Mouse (Mus musculus) testis, adult 2 months (tissue): Measurements from ENCODE around the gene Hoxb7. TPM values are rescaled to one million over a fixed set of nuclear protein-coding genes. Genes with fewer than 3 reads are reported as not detected.

ENCODE experiments used
- H3K27ac ChIP-seq: fragments of 200-500 bp; 2 replicates; pipeline ENCODE4 v1.5.1; 2012; ENCODE audit warnings: low read depth, low read length; ENCODE audit not compliant: control insufficient read depth, insufficient read depth
- H3K27me3 ChIP-seq: fragments of 200-500 bp; 2 replicates; pipeline ENCODE4 v1.6.1; 2012; ENCODE audit warnings: mild to moderate bottlenecking, low read length, moderate library complexity; ENCODE audit not compliant: control insufficient read depth, insufficient read depth
- H3K36me3 ChIP-seq: fragments of 200-500 bp; 2 replicates; pipeline ENCODE4 v1.6.1; 2012; ENCODE audit warnings: mild to moderate bottlenecking, low read length; ENCODE audit not compliant: control insufficient read depth, insufficient read depth
- H3K4me1 ChIP-seq: fragments of 200-500 bp; 2 replicates; pipeline ENCODE4 v1.6.1; 2012; ENCODE audit warnings: low read length; ENCODE audit not compliant: control insufficient read depth, insufficient read depth
- H3K4me3 ChIP-seq: fragments of 200-500 bp; 2 replicates; pipeline ENCODE4 v1.5.1; 2012; ENCODE audit warnings: low read depth, mild to moderate bottlenecking, low read length, moderate library complexity, mixed read lengths; ENCODE audit not compliant: control insufficient read depth
- CTCF ChIP-seq: fragments of 200-500 bp; IDR thresholded peaks from 2 replicates; pipeline ENCODE4 v1.5.1; 2012; ENCODE audit warnings: low read depth, mild to moderate bottlenecking, inconsistent platforms, low read length, moderate library complexity; ENCODE audit not compliant: control insufficient read depth, insufficient read depth, insufficient replicate concordance
- POLR2A ChIP-seq: fragments of 200-500 bp; IDR thresholded peaks from 2 replicates; pipeline ENCODE4 v1.6.1; 2012; ENCODE audit warnings: low read depth, mild to moderate bottlenecking, inconsistent platforms, low read length, moderate library complexity; ENCODE audit not compliant: control insufficient read depth
- polyA plus RNA-seq: library from polyadenylated mRNA; depleted of rRNA; stranded (reverse); fragments of >200 nt; gene quantifications from 2 replicates; pipeline ENCODE4 v1.2.3, GENCODE M21; 2012

Hoxb7 gene
- polyA plus RNA-seq, 1 experiment: not detected

DNA sequence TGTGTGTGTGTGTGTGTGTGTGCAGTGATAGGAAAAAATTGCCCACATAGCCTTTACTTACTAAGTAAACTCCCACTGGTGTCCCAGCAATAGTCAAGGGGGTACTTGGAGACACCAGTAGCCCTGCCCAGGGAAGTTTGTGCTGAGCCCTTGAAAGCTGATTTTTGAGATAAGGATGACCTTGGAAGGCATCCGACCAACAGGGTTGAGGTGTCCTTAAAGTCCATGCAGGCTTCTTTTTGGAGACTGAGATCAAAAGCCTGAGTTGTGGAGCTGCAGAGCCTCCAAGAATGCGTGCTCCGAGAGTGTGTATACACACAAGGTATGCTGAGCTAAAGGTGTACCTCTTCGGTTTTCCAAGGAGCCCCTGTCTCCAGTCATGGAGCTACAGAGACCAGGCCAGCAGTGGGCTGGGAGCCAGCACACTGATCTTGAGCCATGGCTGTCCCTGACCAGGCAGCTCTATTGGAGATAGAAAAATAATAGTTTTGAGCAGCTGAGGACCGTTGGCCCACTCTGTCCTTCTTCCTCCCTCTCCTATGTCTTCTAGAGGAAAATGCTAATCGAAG is 24.1 kb upstream of the Hoxb7 start:
- Histone ChIP-seq H3K36me3 (no peaks in the 10 kb centered on the region), H3K4me3 (no peak overlapping the region), H3K27ac (no peak overlapping the region), H3K4me1 (peaks cover 8% of the 10 kb centered on the region), H3K27me3 (peaks cover 2% of the 10 kb centered on the region)
- TF ChIP-seq POLR2A: no peak
- no peak for TF ChIP-seq CTCF

DNA sequence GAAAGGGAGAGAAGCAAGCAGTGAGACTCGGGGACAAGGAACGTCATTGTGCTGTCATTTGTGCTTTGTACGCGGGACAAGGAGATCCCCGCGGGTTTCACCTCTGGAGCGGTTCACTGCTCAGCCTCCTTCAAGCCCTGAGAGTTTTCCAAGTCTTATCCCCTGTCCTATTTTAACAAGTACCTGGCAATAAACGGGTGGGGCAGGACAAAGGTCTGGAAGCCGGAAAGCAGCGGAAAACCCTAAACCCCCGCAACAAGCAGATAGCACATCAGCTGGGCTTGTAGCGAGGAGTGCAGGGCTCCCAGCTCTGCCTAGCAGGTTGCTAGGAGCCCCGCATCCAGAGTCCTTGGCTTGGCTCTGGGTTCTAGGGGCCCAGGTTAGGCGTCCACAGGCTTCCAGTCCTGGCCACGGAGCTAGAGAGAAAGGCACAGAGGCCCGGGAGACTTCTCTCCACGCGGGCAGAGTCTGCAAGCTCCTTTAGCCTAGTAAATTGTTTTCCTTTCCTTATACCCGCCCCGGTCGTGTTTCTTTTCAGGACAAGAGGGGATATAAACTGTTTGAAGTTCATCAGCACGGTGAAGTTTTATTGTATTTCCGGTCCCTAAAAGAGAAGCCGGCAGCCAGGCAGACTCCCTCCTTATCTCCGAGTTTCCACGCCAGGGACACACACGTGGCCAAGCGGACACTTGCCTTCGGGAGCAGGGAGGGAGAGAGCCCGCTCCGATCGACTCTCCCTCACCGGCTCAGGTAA is 22.6 kb upstream of the Hoxb7 start:
- TF ChIP-seq CTCF: no peak
- no peak for TF ChIP-seq POLR2A
- H3K4me3 ChIP-seq: no peak overlapping the region
- peaks cover 8% of the 10 kb centered on the region for H3K4me1 ChIP-seq
- H3K27me3 ChIP-seq: peaks cover 2% of the 10 kb centered on the region
- H3K27ac ChIP-seq: no peak overlapping the region
- no peaks in the 10 kb centered on the region for H3K36me3 ChIP-seq

DNA sequence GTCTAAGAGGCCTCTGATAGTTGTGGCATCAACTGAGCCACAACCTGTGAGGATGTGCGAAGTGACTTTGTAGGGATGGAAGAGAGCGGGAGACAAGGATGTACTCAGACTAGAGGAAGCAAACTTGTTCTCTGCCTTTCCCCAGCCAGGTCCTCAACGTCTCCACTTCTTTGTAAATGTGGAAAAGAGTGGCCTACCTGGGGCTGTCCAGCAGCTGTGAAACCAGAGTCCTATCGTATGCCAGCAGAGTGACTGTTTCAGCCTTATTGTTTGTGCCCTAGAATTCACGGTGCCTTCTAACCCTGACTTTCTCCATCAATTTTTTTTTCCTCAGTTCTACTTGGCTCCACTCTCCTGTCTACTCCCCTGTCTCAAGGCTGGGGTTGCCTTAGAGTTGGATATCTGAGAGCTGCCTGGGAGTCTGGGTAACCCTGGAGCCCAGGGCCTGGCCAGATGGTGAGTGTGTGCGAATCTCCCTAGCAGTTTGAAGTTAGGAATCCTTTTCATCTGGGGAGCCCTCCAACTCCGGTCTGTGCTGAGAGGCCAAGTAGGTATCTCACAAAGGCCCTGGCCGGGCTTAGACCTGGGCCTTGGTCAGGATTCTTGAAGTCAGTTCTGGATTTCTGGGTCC is 21.9 kb upstream of the Hoxb7 start:
- Histone ChIP-seq H3K36me3 (no peaks in the 10 kb centered on the region), H3K27ac (no peak overlapping the region), H3K27me3 (peaks cover 4% of the 10 kb centered on the region), H3K4me1 (peaks cover 8% of the 10 kb centered on the region), H3K4me3 (no peak overlapping the region)
- TF ChIP-seq POLR2A (no peak), CTCF (no peak)

DNA sequence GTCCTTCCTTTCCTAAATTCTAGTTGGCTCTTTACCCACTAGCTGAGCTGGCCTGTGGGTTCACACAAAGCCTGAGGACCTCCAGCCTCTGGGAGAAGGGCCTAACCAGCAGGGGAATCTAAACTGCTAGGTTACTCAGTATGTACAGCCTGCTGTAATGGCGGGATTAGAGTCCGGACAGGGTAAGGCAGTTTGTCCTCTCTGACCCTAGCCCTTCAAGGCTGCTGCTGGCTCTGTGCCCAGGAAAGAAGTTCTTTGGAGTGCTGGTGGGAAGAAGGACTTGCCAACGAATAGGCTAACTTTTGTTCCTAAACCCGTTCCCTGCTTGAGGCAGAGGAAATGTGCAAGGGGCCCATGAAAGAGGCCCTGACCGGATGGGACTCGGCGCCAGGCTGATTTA is 20.5 kb upstream of the Hoxb7 start:
- Histone ChIP-seq H3K36me3 (no peaks in the 10 kb centered on the region), H3K4me3 (no peak overlapping the region), H3K4me1 (peaks cover 8% of the 10 kb centered on the region), H3K27me3 (peaks cover 8% of the 10 kb centered on the region), H3K27ac (no peak overlapping the region)
- TF ChIP-seq POLR2A: no peak
- TF ChIP-seq CTCF: no peak

DNA sequence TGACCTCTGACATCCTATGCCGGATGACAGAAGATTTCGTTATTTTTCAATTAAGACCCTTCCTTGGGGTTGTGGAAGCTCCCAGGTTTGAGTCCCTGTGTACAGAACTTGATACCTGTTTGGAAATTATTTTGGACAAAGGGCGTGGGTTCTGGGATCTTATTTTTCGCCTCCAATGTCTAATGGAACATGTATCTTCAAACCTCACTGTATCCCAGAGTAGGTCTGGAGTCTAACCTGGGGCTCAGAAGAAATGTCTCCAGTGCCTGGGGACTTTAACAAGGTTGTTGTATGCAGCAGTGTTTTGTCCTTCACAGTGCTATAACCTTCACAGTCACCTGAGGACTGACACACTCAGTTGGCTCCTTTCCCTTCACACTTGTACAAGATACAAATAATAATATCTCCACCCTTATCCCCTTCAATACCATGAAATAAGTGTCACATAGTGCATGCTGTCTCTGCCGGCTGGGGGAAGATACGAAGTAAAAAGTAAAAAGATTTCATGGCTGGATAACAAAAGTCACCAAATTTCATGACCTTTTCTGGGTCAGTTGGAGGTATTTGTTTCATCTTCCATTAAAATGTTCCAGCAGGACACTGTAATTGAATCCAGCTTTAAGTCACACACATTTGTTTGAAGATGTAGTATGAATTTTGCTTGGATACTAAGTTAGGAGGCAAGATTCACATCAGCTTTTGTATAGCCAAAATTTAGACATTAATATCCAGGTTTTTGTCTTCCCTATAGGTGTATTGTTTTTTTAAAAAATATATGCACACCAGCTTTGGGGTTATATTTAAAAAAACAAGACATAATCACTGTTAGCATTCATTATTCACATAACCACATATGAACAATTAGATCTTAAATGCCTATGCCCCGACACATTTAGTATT is 19.2 kb upstream of the Hoxb7 start:
- TF ChIP-seq CTCF (no peak), POLR2A (no peak)
- Histone ChIP-seq H3K27ac (no peak overlapping the region), H3K4me3 (no peak overlapping the region), H3K36me3 (no peaks in the 10 kb centered on the region), H3K27me3 (peaks cover 9% of the 10 kb centered on the region), H3K4me1 (peaks cover 14% of the 10 kb centered on the region)

DNA sequence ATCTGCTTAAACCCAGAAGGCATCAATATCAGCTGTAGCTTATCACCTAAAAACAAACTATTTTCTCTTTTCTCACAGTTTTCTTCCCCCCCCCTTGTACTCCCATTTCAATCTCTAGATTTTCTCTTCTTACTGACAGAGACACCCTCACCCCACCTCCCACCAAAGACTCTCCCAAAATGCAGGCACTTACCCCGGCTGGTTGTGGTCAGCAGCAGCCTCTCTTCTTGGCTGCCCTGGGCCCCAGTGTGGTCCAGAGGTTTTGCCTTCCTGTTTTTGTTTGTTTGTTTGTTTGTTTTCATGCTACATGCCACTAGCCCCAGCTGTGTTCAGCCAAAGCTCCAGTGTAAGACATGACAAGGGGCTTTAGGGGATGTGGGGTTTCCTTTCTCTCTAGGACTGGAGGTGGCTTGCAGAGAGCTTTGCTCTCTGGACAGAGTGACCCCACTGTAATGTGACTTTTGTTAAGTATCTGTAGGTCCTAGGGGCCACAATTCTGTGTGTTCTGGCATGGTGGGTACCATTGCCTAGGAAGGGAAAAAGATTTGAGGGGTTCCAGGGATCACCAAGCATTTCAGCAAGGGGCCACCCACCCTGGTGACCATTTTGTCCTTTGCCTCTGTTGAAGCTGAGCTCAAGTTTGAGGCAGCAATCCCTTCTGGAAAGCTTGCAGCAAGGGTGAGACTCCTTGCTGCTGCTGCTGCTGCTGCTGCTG is 18.2 kb upstream of the Hoxb7 start:
- peaks cover 15% of the 10 kb centered on the region for H3K4me1 ChIP-seq
- no peaks in the 10 kb centered on the region for H3K36me3 ChIP-seq
- peaks cover 8% of the 10 kb centered on the region for H3K27me3 ChIP-seq
- H3K27ac ChIP-seq: no peak overlapping the region
- H3K4me3 ChIP-seq: no peak overlapping the region
- TF ChIP-seq POLR2A (no peak), CTCF (no peak)

DNA sequence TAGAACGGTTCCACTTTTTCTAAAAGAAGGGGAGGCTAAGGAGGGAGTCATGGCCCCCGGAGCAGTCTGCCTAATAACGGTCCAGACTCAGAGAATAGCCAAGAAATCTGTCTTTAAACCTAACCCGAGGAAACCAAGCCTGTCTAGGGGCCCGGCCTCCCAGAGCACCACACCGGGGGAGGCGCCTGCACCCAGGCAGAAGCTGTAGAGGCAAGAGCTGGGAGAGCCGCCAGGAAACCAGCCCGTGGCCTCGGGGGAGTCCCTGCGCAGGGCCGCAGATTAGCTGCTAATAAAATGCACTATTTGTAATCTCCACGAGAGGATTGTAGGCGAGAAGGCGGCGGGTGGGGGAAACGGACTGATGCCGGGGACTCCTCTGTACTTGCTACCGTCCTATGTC is 16.6 kb upstream of the Hoxb7 start:
- peaks cover 8% of the 10 kb centered on the region for H3K27me3 ChIP-seq
- H3K4me3 ChIP-seq: no peak overlapping the region
- H3K4me1 ChIP-seq: peaks cover 15% of the 10 kb centered on the region
- no peak for TF ChIP-seq POLR2A
- no peak for TF ChIP-seq CTCF
- no peak overlapping the region for H3K27ac ChIP-seq
- H3K36me3 ChIP-seq: no peaks in the 10 kb centered on the region
